Mouse (Mus musculus): ENCODE results near the gene Mgp. TPM values are rescaled to one million over a fixed set of nuclear protein-coding genes. Genes with fewer than 3 reads are reported as not detected.

The Mgp gene
- polyA plus RNA-seq, 1 experiment from 2014 or later = 117 TPM

GRCm38 (mm10) chr6:136865360-136865759 lies 10.3 kb downstream of the Mgp start:
- no peak for DNase-seq (ENCODE audit: low spot score)
- Histone ChIP-seq H3K4me3 (ENCODE audit: low read depth, low read length) (no peak overlapping the region), H3K27ac (ENCODE audit: low read depth) (no peak overlapping the region)

GRCm38 (mm10) chr6:136861020-136861419 lies 14.6 kb downstream of the Mgp start:
- DNase-seq (ENCODE audit: low spot score) (peak; percentile 64), ATAC-seq (replicated peaks; ENCODE audit: low FRiP score, low TSS enrichment, low read depth) (no peak; the same call in 1 of the 2 replicates)
- Histone ChIP-seq H3K9me3 (ENCODE audit: control insufficient read depth, low read length) (no peaks in the 10 kb centered on the region), H3K4me2 (ENCODE audit: low read length) (no peak overlapping the region), H3K27me3 (replicated peaks; ENCODE audit: control insufficient read depth, insufficient read depth, low read length) (no peaks in the 10 kb centered on the region), H3K4me3 (ENCODE audit: low read depth, low read length) (no peak overlapping the region), H3K9ac (ENCODE audit: low read length) (no peak overlapping the region), H3K36me3 (ENCODE audit: control insufficient read depth, insufficient read depth, low read length) (no peaks in the 10 kb centered on the region), H3K27ac (ENCODE audit: low read depth) (no peak overlapping the region), H3K4me1 (replicated peaks; ENCODE audit: control insufficient read depth, insufficient read depth, low read length) (peaks cover 25% of the 10 kb centered on the region)
- 39% methylated on average over 9 of the region's 9 CpGs for WGBS

More at GRCm38 (mm10) chr6:136865360-136865759, 10.3 kb downstream of the Mgp start:
- H3K4me2 ChIP-seq (ENCODE audit: low read length) = no peak overlapping the region
- H3K9ac ChIP-seq (ENCODE audit: low read length) = no peak overlapping the region
- H3K9me3 ChIP-seq (ENCODE audit: control insufficient read depth, low read length) = no peaks in the 10 kb centered on the region
- 90% methylated on average over 5 of the region's 5 CpGs for WGBS
- ATAC-seq (replicated peaks; ENCODE audit: low FRiP score, low TSS enrichment, low read depth) = no peak
- H3K36me3 ChIP-seq (ENCODE audit: control insufficient read depth, insufficient read depth, low read length) = no peaks in the 10 kb centered on the region
- 0 out of 2 replicates have a peak, but pooled peaks cover 4% of the 10 kb centered on the region for H3K4me1 ChIP-seq (replicated peaks; ENCODE audit: control insufficient read depth, insufficient read depth, low read length)
- no peaks in the 10 kb centered on the region for H3K27me3 ChIP-seq (replicated peaks; ENCODE audit: control insufficient read depth, insufficient read depth, low read length)

- no peaks in the 10 kb centered on the region for H3K36me3 ChIP-seq (ENCODE audit: control insufficient read depth, insufficient read depth, low read length)
- WGBS = 37% methylated on average over 8 of the region's 8 CpGs
- H3K9me3 ChIP-seq (ENCODE audit: control insufficient read depth, low read length) = no peaks in the 10 kb centered on the region
- peak overlapping the region; percentile 88 for H3K27ac ChIP-seq (ENCODE audit: low read depth)
- no peaks in the 10 kb centered on the region for H3K27me3 ChIP-seq (replicated peaks; ENCODE audit: control insufficient read depth, insufficient read depth, low read length)
- H3K4me1 ChIP-seq (replicated peaks; ENCODE audit: control insufficient read depth, insufficient read depth, low read length) = peaks cover 27% of the 10 kb centered on the region
- ATAC-seq (replicated peaks; ENCODE audit: low FRiP score, low TSS enrichment, low read depth) = no peak
- no peak overlapping the region for H3K9ac ChIP-seq (ENCODE audit: low read length)
- no peak overlapping the region for H3K4me3 ChIP-seq (ENCODE audit: low read depth, low read length)
- H3K4me2 ChIP-seq (ENCODE audit: low read length) = no peak overlapping the region
- DNase-seq (ENCODE audit: low spot score) = no peak
Observed at GRCm38 (mm10) chr6:136858420-136858819, 17.2 kb downstream of the Mgp start.

GRCm38 (mm10) chr6:136857873-136858260 lies 17.8 kb downstream of the Mgp start:
- peak overlapping the region; percentile 22; the same call in 1 of the 2 replicates for H3K9ac ChIP-seq (ENCODE audit: low read length)
- H3K4me2 ChIP-seq (ENCODE audit: low read length) = peak overlapping the region; percentile 42

GRCm38 (mm10) chr6:136857186-136857872 lies 18.3 kb downstream of the Mgp start, which contains the start of gene Art4:
Gene Art4 (minus strand): TSS chr6:136857733.
- Histone ChIP-seq H3K4me3 (ENCODE audit: low read depth, low read length) (peak within 1 kb of the TSS; percentile 15; the same call in 1 of the 2 replicates), H3K4me1 (replicated peaks; ENCODE audit: control insufficient read depth, insufficient read depth, low read length) (peaks cover 31% of the 10 kb centered on the region)

More at GRCm38 (mm10) chr6:136857873-136858260, 17.8 kb downstream of the Mgp start:
- 9% methylated on average over 11 of the region's 11 CpGs for WGBS
- H3K27me3 ChIP-seq (replicated peaks; ENCODE audit: control insufficient read depth, insufficient read depth, low read length) = no peaks in the 10 kb centered on the region
- no peak for DNase-seq (ENCODE audit: low spot score)
- H3K4me3 ChIP-seq (ENCODE audit: low read depth, low read length) = 0 out of 2 replicates have a peak overlapping the region, but pooled peaks have one; percentile 15
- H3K4me1 ChIP-seq (replicated peaks; ENCODE audit: control insufficient read depth, insufficient read depth, low read length) = peaks cover 27% of the 10 kb centered on the region
- no peaks in the 10 kb centered on the region for H3K9me3 ChIP-seq (ENCODE audit: control insufficient read depth, low read length)
- H3K36me3 ChIP-seq (ENCODE audit: control insufficient read depth, insufficient read depth, low read length) = no peaks in the 10 kb centered on the region
- H3K27ac ChIP-seq (ENCODE audit: low read depth) = peak overlapping the region; percentile 88
- ATAC-seq (replicated peaks; ENCODE audit: low FRiP score, low TSS enrichment, low read depth) = no peak

GRCm38 (mm10) chr6:136856071-136856636 lies 19.5 kb downstream of the Mgp start:
- Histone ChIP-seq H3K9me3 (ENCODE audit: control insufficient read depth, low read length) (no peaks in the 10 kb centered on the region), H3K36me3 (ENCODE audit: control insufficient read depth, insufficient read depth, low read length) (no peaks in the 10 kb centered on the region), H3K4me3 (ENCODE audit: low read depth, low read length) (0 out of 2 replicates have a peak overlapping the region, but pooled peaks have one; percentile 15), H3K27ac (ENCODE audit: low read depth) (peak overlapping the region; percentile 47; the same call in 1 of the 2 replicates), H3K4me2 (ENCODE audit: low read length) (peak overlapping the region; percentile 42), H3K4me1 (replicated peaks; ENCODE audit: control insufficient read depth, insufficient read depth, low read length) (peaks cover 31% of the 10 kb centered on the region), H3K9ac (ENCODE audit: low read length) (0 out of 2 replicates have a peak overlapping the region, but pooled peaks have one; percentile 31), H3K27me3 (replicated peaks; ENCODE audit: control insufficient read depth, insufficient read depth, low read length) (no peaks in the 10 kb centered on the region)
- DNase-seq (ENCODE audit: low spot score) (no peak), ATAC-seq (replicated peaks; ENCODE audit: low FRiP score, low TSS enrichment, low read depth) (no peak)
- 31% methylated on average over 14 of the region's 14 CpGs for WGBS

More at GRCm38 (mm10) chr6:136857186-136857872, 18.3 kb downstream of the Mgp start, which contains the start of gene Art4:
- Histone ChIP-seq H3K36me3 (ENCODE audit: control insufficient read depth, insufficient read depth, low read length) (no peaks in the 10 kb centered on the region), H3K27ac (ENCODE audit: low read depth) (peak within 1 kb of the TSS; percentile 88), H3K4me2 (ENCODE audit: low read length) (peak within 1 kb of the TSS; percentile 42), H3K27me3 (replicated peaks; ENCODE audit: control insufficient read depth, insufficient read depth, low read length) (no peaks in the 10 kb centered on the region), H3K9me3 (ENCODE audit: control insufficient read depth, low read length) (no peaks in the 10 kb centered on the region), H3K9ac (ENCODE audit: low read length) (peak within 1 kb of the TSS; percentile 22; the same call in 1 of the 2 replicates)
- no peak for ATAC-seq (replicated peaks; ENCODE audit: low FRiP score, low TSS enrichment, low read depth)
- DNase-seq (ENCODE audit: low spot score) = peak; percentile 64
- WGBS = 30% methylated on average over 18 of the region's 18 CpGs

GRCm38 (mm10) chr6:136855183-136855582 lies 20.4 kb downstream of the Mgp start:
- no peaks in the 10 kb centered on the region for H3K36me3 ChIP-seq (ENCODE audit: control insufficient read depth, insufficient read depth, low read length)
- peak overlapping the region; percentile 42; the same call in 1 of the 2 replicates for H3K4me2 ChIP-seq (ENCODE audit: low read length)
- H3K4me1 ChIP-seq (replicated peaks; ENCODE audit: control insufficient read depth, insufficient read depth, low read length) = peaks cover 31% of the 10 kb centered on the region
- H3K9me3 ChIP-seq (ENCODE audit: control insufficient read depth, low read length) = no peaks in the 10 kb centered on the region
- DNase-seq (ENCODE audit: low spot score) (no peak), ATAC-seq (replicated peaks; ENCODE audit: low FRiP score, low TSS enrichment, low read depth) (no peak)
- 70% methylated on average over 2 of the region's 2 CpGs for whole genome bisulfite sequencing
- H3K27ac ChIP-seq (ENCODE audit: low read depth) = no peak overlapping the region
- no peak overlapping the region for H3K9ac ChIP-seq (ENCODE audit: low read length)
- no peaks in the 10 kb centered on the region for H3K27me3 ChIP-seq (replicated peaks; ENCODE audit: control insufficient read depth, insufficient read depth, low read length)
- H3K4me3 ChIP-seq (ENCODE audit: low read depth, low read length) = no peak overlapping the region

GRCm38 (mm10) chr6:136854361-136854781 lies 21.3 kb downstream of the Mgp start:
- no peak overlapping the region for H3K9ac ChIP-seq (ENCODE audit: low read length)

More at GRCm38 (mm10) chr6:136854361-136854781, 21.3 kb downstream of the Mgp start:
- H3K9me3 ChIP-seq (ENCODE audit: control insufficient read depth, low read length) = no peaks in the 10 kb centered on the region
- no peak overlapping the region for H3K27ac ChIP-seq (ENCODE audit: low read depth)
- H3K36me3 ChIP-seq (ENCODE audit: control insufficient read depth, insufficient read depth, low read length) = no peaks in the 10 kb centered on the region
- WGBS = 81% methylated on average over 11 of the region's 11 CpGs
- no peaks in the 10 kb centered on the region for H3K27me3 ChIP-seq (replicated peaks; ENCODE audit: control insufficient read depth, insufficient read depth, low read length)
- H3K4me3 ChIP-seq (ENCODE audit: low read depth, low read length) = no peak overlapping the region
- DNase-seq (ENCODE audit: low spot score) = no peak
- no peak overlapping the region for H3K4me2 ChIP-seq (ENCODE audit: low read length)
- ATAC-seq (replicated peaks; ENCODE audit: low FRiP score, low TSS enrichment, low read depth) = no peak
- peaks cover 31% of the 10 kb centered on the region for H3K4me1 ChIP-seq (replicated peaks; ENCODE audit: control insufficient read depth, insufficient read depth, low read length)
